Mouse (Mus musculus) left cerebral cortex, adult 18-20 months (tissue): ENCODE results near the gene Ankrd60. TPM values are rescaled to one million over a fixed set of nuclear protein-coding genes. Genes with fewer than 3 reads are reported as not detected.

Source experiments
- DNase-seq, 2 experiments: peaks; one replicate each; pipeline ENCODE4 v3.0.0; 2021 to 2022; ENCODE audit warnings: low spot score in 2 of 2, mixed read lengths in 1 of 2
- long read RNA-seq, 2 experiments: library from polyadenylated mRNA; stranded (forward); transcript quantifications; one replicate each; pipeline ENCODE4 v2.0.0; 2021
- total RNA-seq, 2 experiments: library from RNA; stranded (reverse); gene quantifications; 2 replicates each; pipeline ENCODE4 v1.2.3; 2021

Gene Ankrd60
- not detected for total RNA-seq
- long read RNA-seq, experiment 1 = 0 reads
- long read RNA-seq, experiment 2 = 0 reads

GRCm38 (mm10) chr2:173577669-173578557 is at the start of gene Ankrd60:
Ankrd60 (minus strand) TSS chr2:173578365.
- DNase-seq = peak in 1 of 2 experiments; percentile 16

- DNase-seq = no peak
These were observed 47.6 kb upstream of the Ankrd60 start for GRCm38 (mm10) chr2:173625786-173626185.

- no peak for DNase-seq
These were observed 46.5 kb upstream of the Ankrd60 start for GRCm38 (mm10) chr2:173624667-173625066.

- no peak for DNase-seq
These were observed 44.0 kb upstream of the Ankrd60 start for GRCm38 (mm10) chr2:173622173-173622601.

- no peak for DNase-seq
These were observed 42.5 kb upstream of the Ankrd60 start for GRCm38 (mm10) chr2:173620645-173621044.

GRCm38 (mm10) chr2:173619132-173619531 is 41.0 kb upstream of the Ankrd60 start:
- no peak for DNase-seq

GRCm38 (mm10) chr2:173616156-173616555 is 38.0 kb upstream of the Ankrd60 start:
- DNase-seq = no peak

- DNase-seq = no peak
These were observed 37.4 kb upstream of the Ankrd60 start for GRCm38 (mm10) chr2:173615378-173616081.

GRCm38 (mm10) chr2:173608020-173608958 is 30.1 kb upstream of the Ankrd60 start:
- DNase-seq = no peak

GRCm38 (mm10) chr2:173606415-173606804 is 28.2 kb upstream of the Ankrd60 start:
- DNase-seq = no peak

- DNase-seq = no peak
These were observed 27.7 kb upstream of the Ankrd60 start for GRCm38 (mm10) chr2:173605713-173606414.

- no peak for DNase-seq
These were observed 23.7 kb upstream of the Ankrd60 start for GRCm38 (mm10) chr2:173601861-173602260.

GRCm38 (mm10) chr2:173595374-173595781 is 17.2 kb upstream of the Ankrd60 start:
- peak in 1 of 2 experiments; percentile 17 for DNase-seq

GRCm38 (mm10) chr2:173594313-173595063 is 16.3 kb upstream of the Ankrd60 start:
- no peak for DNase-seq

GRCm38 (mm10) chr2:173593841-173594240 is 15.7 kb upstream of the Ankrd60 start:
- no peak for DNase-seq

GRCm38 (mm10) chr2:173592781-173593180 is 14.6 kb upstream of the Ankrd60 start:
- no peak for DNase-seq

- DNase-seq = no peak
These were observed 9.2 kb upstream of the Ankrd60 start for GRCm38 (mm10) chr2:173587411-173587810.

- peak; percentile 34 to 62 for DNase-seq
These were observed 8.2 kb upstream of the Ankrd60 start for GRCm38 (mm10) chr2:173586118-173586968.
